Mouse (Mus musculus): ENCODE measurements around the gene Emp3. TPM values are rescaled to one million over a fixed set of nuclear protein-coding genes. Genes with fewer than 3 reads are reported as not detected.
"Not testable (repeated sequence)": the region's sequence is repeated elsewhere in the genome, so short reads cannot be mapped to it uniquely, and the experiment has no call there.

Gene Emp3
- polyA plus RNA-seq, 1 experiment from 2014 or later, result 255 TPM

DNA sequence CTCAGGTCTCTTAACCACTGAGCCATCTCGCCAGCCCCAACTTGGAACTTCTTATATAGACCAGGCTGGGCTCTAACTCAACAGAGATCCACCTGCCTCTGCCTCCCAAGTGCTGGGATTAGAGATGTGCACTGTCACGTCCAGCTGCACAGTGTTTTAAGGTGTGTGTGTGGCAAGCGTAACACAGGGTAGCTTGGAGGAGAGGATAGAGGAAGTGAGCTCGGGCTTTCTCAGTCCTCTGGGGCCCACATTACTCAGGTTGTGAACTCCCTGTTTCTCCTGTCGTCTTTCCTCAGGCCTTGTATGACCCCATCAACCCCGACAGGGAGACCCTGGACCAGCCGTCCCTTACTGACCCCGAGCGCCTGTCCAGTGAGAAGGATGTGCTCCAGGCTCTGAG is 14.6 kb downstream of the Emp3 start:
- Histone ChIP-seq H3K27ac (ENCODE audit: low read length) (no peak overlapping the region), H3K4me1 (ENCODE audit: insufficient read depth, low read depth, low read length) (no peaks in the 10 kb centered on the region), H3K4me3 (ENCODE audit: low read depth, low read length) (no peak overlapping the region), H3K36me3 (ENCODE audit: insufficient read depth, low read length) (0 out of 2 replicates have a peak, but pooled peaks cover 8% of the 10 kb centered on the region), H3K9ac (replicated peaks; ENCODE audit: low read depth) (no peak overlapping the region), H3K27me3 (replicated peaks; ENCODE audit: insufficient read depth, low read length) (no peaks in the 10 kb centered on the region), H3K4me2 (replicated peaks; ENCODE audit: low read depth, low read length) (no peak overlapping the region), H3K9me3 (ENCODE audit: low read length) (no peaks in the 10 kb centered on the region)
- ATAC-seq (no peak), DNase-seq (ENCODE audit: low spot score) (no peak)
- 84% methylated on average over 9 of the region's 9 CpGs for WGBS
- TF ChIP-seq CTCF (IDR thresholded peaks at IDR 0.05) (no peak), EP300 (IDR thresholded peaks at IDR 0.05) (no peak)

- Histone ChIP-seq H3K4me3 (ENCODE audit: low read depth, low read length) (no peak overlapping the region), H3K9ac (replicated peaks; ENCODE audit: low read depth) (no peak overlapping the region), H3K36me3 (ENCODE audit: insufficient read depth, low read length) (no peaks in the 10 kb centered on the region), H3K27me3 (replicated peaks; ENCODE audit: insufficient read depth, low read length) (no peaks in the 10 kb centered on the region), H3K4me2 (replicated peaks; ENCODE audit: low read depth, low read length) (no peak overlapping the region), H3K27ac (ENCODE audit: low read length) (no peak overlapping the region), H3K4me1 (ENCODE audit: insufficient read depth, low read depth, low read length) (peaks cover 4% of the 10 kb centered on the region; the same call in 1 of the 2 replicates), H3K9me3 (ENCODE audit: low read length) (no peaks in the 10 kb centered on the region)
- DNase-seq (ENCODE audit: low spot score), result peak; percentile 28
- WGBS, result 58% methylated on average over 12 of the region's 12 CpGs
- TF ChIP-seq EP300 (IDR thresholded peaks at IDR 0.05) (no peak), CTCF (IDR thresholded peaks at IDR 0.05) (no peak)
- peak; percentile 40 for ATAC-seq
These were observed 18.7 kb downstream of the Emp3 start for GRCm38 (mm10) chr7:45902481-45903002.

GRCm38 (mm10) chr7:45901562-45901961 is 19.6 kb downstream of the Emp3 start:
- peak; percentile 47 for DNase-seq (ENCODE audit: low spot score)
- Histone ChIP-seq H3K4me1 (ENCODE audit: insufficient read depth, low read depth, low read length) (peaks cover 7% of the 10 kb centered on the region; the same call in 1 of the 2 replicates), H3K27ac (ENCODE audit: low read length) (no peak overlapping the region), H3K36me3 (ENCODE audit: insufficient read depth, low read length) (no peaks in the 10 kb centered on the region), H3K27me3 (replicated peaks; ENCODE audit: insufficient read depth, low read length) (no peaks in the 10 kb centered on the region), H3K9ac (replicated peaks; ENCODE audit: low read depth) (no peak overlapping the region), H3K9me3 (ENCODE audit: low read length) (no peaks in the 10 kb centered on the region), H3K4me3 (ENCODE audit: low read depth, low read length) (no peak overlapping the region), H3K4me2 (replicated peaks; ENCODE audit: low read depth, low read length) (no peak overlapping the region)
- WGBS, result 45% methylated on average over 5 of the region's 5 CpGs
- ATAC-seq, result no peak
- TF ChIP-seq CTCF (IDR thresholded peaks at IDR 0.05), result no peak
- no peak for TF ChIP-seq EP300 (IDR thresholded peaks at IDR 0.05)

GRCm38 (mm10) chr7:45898125-45898524 is 23.1 kb downstream of the Emp3 start:
- H3K9ac ChIP-seq (replicated peaks; ENCODE audit: low read depth); H3K27ac ChIP-seq (ENCODE audit: low read length): not testable (repeated sequence)
- WGBS, result 57% methylated on average over 4 of the region's 4 CpGs

DNA sequence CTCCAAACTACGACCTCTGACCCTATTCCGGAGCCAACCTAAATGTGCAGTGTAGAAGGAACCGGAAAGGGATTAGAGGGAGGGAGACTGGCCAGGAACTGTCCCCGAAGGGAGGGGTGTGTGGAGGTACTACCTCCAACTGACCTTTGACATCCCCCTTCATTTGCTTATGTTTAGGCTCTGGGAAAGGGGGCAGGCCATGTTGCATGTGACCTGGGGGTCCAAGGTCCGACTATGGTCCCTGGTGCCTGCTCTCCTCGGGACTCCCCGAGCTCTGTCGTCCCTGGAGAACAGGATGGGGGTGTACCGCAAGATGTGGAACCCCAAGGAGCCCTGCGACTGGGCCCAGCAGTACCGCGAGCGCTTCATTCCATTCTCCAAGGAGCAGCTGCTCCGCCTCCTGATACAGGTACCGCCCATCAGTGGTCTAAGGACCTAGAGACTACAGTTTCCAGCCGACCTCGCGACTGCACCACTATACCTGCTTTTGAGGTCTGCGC is 23.9 kb downstream of the Emp3 start:
- WGBS, result 2% methylated on average over 19 of the region's 19 CpGs
- H3K9me3 ChIP-seq (ENCODE audit: low read length), result no peaks in the 10 kb centered on the region

More at GRCm38 (mm10) chr7:45898125-45898524, 23.1 kb downstream of the Emp3 start:
- TF ChIP-seq CTCF (IDR thresholded peaks at IDR 0.05), result peak; percentile 60
- not testable (repeated sequence) for H3K27me3 ChIP-seq (replicated peaks; ENCODE audit: insufficient read depth, low read length); H3K4me2 ChIP-seq (replicated peaks; ENCODE audit: low read depth, low read length); H3K36me3 ChIP-seq (ENCODE audit: insufficient read depth, low read length); ATAC-seq; H3K4me3 ChIP-seq (ENCODE audit: low read depth, low read length); H3K9me3 ChIP-seq (ENCODE audit: low read length); H3K4me1 ChIP-seq (ENCODE audit: insufficient read depth, low read depth, low read length); DNase-seq (ENCODE audit: low spot score)

GRCm38 (mm10) chr7:45896517-45897257 is 24.5 kb downstream of the Emp3 start, which contains the start of the genes Syngr4 and Tmem143:
Gene Syngr4, minus strand, starts transcription at chr7:45896714.
Gene Tmem143, plus strand, starts transcription at chr7:45896941.
- H3K27me3 ChIP-seq (replicated peaks; ENCODE audit: insufficient read depth, low read length), result no peaks in the 10 kb centered on the region
- peak; percentile 95 for ATAC-seq

More for the DNA sequence above, 23.9 kb downstream of the Emp3 start:
- peak overlapping the region; percentile 50 for H3K4me3 ChIP-seq (ENCODE audit: low read depth, low read length)
- H3K36me3 ChIP-seq (ENCODE audit: insufficient read depth, low read length), result no peaks in the 10 kb centered on the region
- H3K27me3 ChIP-seq (replicated peaks; ENCODE audit: insufficient read depth, low read length), result no peaks in the 10 kb centered on the region
- peak; percentile 82 for DNase-seq (ENCODE audit: low spot score)
- H3K27ac ChIP-seq (ENCODE audit: low read length), result peak overlapping the region; percentile 78
- peak overlapping the region; percentile 67 for H3K4me2 ChIP-seq (replicated peaks; ENCODE audit: low read depth, low read length)
- H3K4me1 ChIP-seq (ENCODE audit: insufficient read depth, low read depth, low read length), result peaks cover 7% of the 10 kb centered on the region; the same call in 1 of the 2 replicates
- TF ChIP-seq EP300 (IDR thresholded peaks at IDR 0.05) (no peak), CTCF (IDR thresholded peaks at IDR 0.05) (no peak)
- peak overlapping the region; percentile 46 for H3K9ac ChIP-seq (replicated peaks; ENCODE audit: low read depth)
- peak; percentile 60 for ATAC-seq

More at GRCm38 (mm10) chr7:45896517-45897257, 24.5 kb downstream of the Emp3 start, which contains the start of the genes Syngr4 and Tmem143:
- Histone ChIP-seq H3K27ac (ENCODE audit: low read length) (peak within 1 kb of the TSS; percentile 78), H3K4me1 (ENCODE audit: insufficient read depth, low read depth, low read length) (peaks cover 7% of the 10 kb centered on the region; the same call in 1 of the 2 replicates), H3K4me2 (replicated peaks; ENCODE audit: low read depth, low read length) (peak within 1 kb of the TSS; percentile 67), H3K36me3 (ENCODE audit: insufficient read depth, low read length) (no peaks in the 10 kb centered on the region), H3K9me3 (ENCODE audit: low read length) (no peaks in the 10 kb centered on the region), H3K9ac (replicated peaks; ENCODE audit: low read depth) (peak within 1 kb of the TSS; percentile 46), H3K4me3 (ENCODE audit: low read depth, low read length) (peak within 1 kb of the TSS; percentile 50)
- DNase-seq (ENCODE audit: low spot score), result peak; percentile 99
- no peak for TF ChIP-seq EP300 (IDR thresholded peaks at IDR 0.05)
- no peak for TF ChIP-seq CTCF (IDR thresholded peaks at IDR 0.05)
- WGBS, result 1% methylated on average over 40 of the region's 40 CpGs

Data from lung, postnatal 0 days (tissue).